Mouse (Mus musculus): Measurements from ENCODE around the gene Arhgap10. TPM values are rescaled to one million over a fixed set of nuclear protein-coding genes. Genes with fewer than 3 reads are reported as not detected.

Gene Arhgap10
- total RNA-seq, 2 experiments from 2014 or later = 0.84 to 3.9 TPM

- ATAC-seq (replicated peaks; ENCODE audit: low FRiP score, poor library complexity, severe bottlenecking) = no peak
Observed at GRCm38 (mm10) chr8:77261215-77261614, 256.5 kb downstream of the Arhgap10 start.

- no peak for ATAC-seq (replicated peaks; ENCODE audit: low FRiP score, poor library complexity, severe bottlenecking)
Observed at GRCm38 (mm10) chr8:77257085-77257451, 260.7 kb downstream of the Arhgap10 start.

- no peak for ATAC-seq (replicated peaks; ENCODE audit: low FRiP score, poor library complexity, severe bottlenecking)
Observed at GRCm38 (mm10) chr8:77256450-77257084, 261.2 kb downstream of the Arhgap10 start.

GRCm38 (mm10) chr8:77254466-77254865 is 263.3 kb downstream of the Arhgap10 start:
- ATAC-seq (replicated peaks; ENCODE audit: low FRiP score, poor library complexity, severe bottlenecking) = no peak

GRCm38 (mm10) chr8:77251134-77251533 is 266.6 kb downstream of the Arhgap10 start:
- ATAC-seq (replicated peaks; ENCODE audit: low FRiP score, poor library complexity, severe bottlenecking) = no peak

DNA sequence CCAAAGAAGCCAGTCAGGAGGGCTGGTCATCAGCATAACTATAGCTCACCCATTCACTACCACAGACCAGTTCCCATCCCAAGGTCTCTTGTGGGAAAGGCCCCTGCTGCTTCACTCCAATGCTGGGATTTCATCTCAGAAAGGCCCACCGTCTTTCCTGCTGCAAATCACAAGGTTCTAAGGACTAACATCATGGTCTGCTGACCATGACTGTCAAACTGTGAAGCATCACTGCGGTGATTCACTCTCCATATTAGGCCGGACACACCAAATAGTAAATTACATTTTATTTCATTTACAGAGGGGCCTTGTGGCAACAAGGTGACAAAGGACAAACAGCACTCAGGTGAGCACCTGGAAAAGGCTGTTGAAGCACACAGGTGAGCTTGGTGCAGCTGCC is 267.7 kb downstream of the Arhgap10 start:
- no peak for ATAC-seq (replicated peaks; ENCODE audit: low FRiP score, poor library complexity, severe bottlenecking)

DNA sequence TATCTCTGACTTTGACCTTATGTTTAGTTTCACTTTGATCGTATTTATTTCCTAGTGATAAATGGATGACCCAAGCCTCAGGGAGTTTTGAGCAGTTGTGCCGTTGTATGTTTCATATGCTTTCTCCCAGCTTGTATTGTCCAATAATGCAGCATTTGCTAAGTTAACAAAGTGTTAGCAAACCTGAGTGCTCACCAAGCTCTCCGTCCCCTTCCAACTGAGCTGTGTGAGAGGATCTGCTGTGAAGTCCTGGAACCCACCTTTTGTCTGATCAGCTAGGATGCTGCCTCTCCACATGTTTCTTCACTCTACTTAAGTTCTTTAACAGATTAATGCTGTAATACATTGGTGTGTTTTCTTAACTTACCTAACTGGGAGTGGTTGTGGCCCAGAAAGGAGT is 276.4 kb downstream of the Arhgap10 start:
- ATAC-seq (replicated peaks; ENCODE audit: low FRiP score, poor library complexity, severe bottlenecking) = no peak

DNA sequence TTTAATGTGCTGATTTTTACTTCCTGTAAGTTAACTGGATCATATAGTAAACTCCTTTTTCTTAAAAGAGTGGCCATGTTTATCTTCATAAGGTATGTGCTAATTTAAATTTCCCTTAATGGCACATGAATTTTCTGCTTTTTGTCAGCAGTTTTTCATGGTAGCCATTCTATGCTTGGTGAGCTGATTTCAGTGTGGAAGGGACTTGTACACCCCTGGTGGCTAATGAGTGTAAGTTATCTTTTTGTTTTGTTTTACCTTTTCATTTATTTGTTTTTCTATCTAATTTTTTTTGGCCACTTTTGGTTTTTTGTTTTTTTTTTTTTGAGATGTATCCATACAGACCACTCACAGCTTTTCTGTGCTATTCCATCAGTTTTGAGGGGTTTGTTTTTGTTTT is 278.3 kb downstream of the Arhgap10 start:
- ATAC-seq (replicated peaks; ENCODE audit: low FRiP score, poor library complexity, severe bottlenecking) = no peak

DNA sequence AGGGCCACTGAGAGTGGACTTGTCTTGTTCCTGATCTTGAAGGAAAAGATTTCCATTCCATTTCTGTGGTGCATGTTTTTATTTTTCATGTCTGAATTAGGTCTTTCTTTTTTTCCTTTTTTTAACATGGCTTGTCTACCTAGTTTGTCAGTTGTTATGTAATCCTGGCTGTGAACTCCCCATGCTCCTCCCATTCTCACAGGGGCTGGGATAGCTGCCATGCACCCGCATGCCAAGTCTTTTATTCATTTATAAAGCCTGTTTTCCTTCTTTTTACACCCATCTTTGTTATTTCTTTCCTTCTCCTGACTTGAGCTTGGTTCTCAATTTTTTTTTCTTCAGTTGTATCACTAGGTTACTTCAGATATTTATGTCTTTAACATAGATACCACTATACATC is 281.1 kb downstream of the Arhgap10 start:
- no peak for ATAC-seq (replicated peaks; ENCODE audit: low FRiP score, poor library complexity, severe bottlenecking)

- no peak for ATAC-seq (replicated peaks; ENCODE audit: low FRiP score, poor library complexity, severe bottlenecking)
Observed at GRCm38 (mm10) chr8:77232411-77232810, 285.3 kb downstream of the Arhgap10 start.

DNA sequence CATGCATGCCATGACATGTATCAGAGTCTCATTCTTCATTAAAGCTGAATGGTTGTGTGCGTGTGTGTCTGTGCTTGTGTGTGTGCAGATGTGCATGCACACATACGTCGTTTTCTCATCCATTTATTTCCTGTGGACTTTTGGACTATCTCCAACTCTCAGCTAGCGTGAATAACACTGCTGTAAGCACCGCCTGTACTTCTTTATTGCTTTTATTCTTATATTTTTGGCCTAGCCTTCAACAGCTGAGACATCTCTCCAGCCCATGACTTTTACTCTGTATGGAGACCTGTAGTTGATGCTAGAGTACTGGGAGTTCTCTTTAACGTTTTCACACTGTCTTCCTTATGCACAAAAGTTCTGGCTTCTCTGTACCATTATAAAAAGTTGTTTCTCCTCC is 285.9 kb downstream of the Arhgap10 start:
- no peak for ATAC-seq (replicated peaks; ENCODE audit: low FRiP score, poor library complexity, severe bottlenecking)

- no peak for ATAC-seq (replicated peaks; ENCODE audit: low FRiP score, poor library complexity, severe bottlenecking)
Observed at GRCm38 (mm10) chr8:77231211-77231610, 286.5 kb downstream of the Arhgap10 start.

DNA sequence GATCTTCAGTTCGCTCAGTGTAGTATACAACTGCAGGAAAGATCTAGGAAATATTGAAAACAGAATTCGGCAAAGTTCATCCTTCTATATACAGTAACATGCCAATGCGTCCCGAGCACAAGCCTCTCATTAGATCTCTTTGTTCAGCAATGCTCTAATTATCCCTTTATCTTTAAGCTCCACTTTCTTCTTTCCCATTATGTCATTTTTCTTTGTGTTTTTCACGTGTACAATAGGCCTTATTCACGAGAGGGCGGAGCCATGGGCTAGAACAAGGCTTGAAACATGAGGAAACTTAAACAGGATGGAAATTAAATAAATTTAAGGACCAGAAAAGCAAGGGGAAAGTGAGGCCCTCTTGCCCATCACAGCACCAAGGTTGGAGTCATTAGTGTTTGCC is 289.1 kb downstream of the Arhgap10 start:
- ATAC-seq (replicated peaks; ENCODE audit: low FRiP score, poor library complexity, severe bottlenecking) = no peak

DNA sequence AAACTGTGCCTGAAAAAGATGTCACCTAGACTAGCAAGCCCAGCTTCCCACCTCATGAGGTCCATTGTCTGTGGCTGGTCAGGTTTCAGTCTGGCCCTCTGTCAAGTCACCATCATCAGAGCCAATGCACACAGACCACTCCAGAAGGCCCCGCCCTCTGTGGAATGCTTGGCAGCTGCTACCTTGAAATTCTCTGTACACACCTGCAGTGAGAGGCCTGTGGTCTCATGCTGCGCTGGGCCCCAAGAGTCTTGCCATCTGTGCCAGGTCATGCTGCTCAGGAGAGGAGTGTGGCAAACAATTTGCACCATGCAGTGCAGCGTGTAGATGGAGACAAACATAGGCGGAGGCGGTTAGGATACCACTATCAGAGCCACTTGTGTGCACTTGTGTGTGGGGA is 290.0 kb downstream of the Arhgap10 start:
- ATAC-seq (replicated peaks; ENCODE audit: low FRiP score, poor library complexity, severe bottlenecking) = no peak

DNA sequence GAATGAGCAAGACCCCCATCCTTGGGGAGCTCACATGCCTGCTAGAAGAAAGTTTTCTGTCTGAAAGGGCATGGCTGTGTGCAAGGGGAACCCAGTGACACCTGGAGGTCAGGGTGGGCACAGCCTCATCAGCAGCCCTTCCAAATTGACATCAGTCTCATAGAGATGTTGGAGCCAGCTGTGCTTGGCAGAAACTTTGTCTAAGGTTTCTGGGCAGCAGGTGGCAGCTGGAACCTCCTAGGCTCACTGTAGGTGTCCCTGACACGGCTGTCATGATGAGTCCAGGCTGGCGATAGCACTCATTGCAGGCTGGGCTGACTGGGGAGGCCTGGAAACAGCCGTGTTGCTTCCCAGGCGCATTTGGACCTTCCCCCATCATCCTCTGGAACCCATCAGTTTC is 294.6 kb downstream of the Arhgap10 start:
- no peak for ATAC-seq (replicated peaks; ENCODE audit: low FRiP score, poor library complexity, severe bottlenecking)

DNA sequence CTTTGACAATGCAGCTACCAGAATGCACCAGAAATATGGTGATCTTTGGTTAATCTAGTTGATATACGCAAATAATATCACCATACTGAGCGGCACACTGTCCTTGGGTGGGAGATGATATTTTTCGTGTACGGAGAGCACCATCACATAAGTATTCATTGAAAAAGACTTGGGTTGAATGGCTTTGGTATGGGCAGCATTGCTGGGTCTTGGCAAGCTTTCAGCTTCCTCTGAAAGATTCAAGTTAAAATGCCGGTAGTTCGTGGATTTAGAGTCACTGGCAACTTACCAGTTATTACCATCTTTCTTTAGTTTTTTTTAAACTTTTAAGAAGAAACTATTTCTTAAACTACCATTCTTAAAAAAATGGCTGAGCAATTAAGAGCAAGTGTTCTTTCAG is 302.6 kb downstream of the Arhgap10 start:
- ATAC-seq (replicated peaks; ENCODE audit: low FRiP score, poor library complexity, severe bottlenecking) = no peak

DNA sequence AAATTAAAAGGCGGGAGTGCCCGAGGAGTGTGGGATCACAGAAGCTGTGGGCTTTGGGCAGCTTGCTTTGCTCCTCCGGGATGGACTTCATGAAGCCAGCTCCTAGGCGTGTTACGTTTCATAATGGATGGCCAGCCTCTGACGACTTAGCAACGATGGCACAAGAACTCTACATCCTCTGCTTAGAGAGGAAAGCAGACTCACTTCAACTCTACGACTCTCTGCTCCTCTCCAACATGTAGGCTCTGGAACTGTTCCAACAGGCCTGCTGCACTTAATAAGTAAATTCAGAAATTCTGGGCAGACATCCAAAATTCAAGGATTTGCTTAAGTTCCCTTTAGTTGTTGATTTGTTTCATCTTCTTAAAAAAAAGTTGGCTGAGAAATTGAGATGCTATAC is 303.1 kb downstream of the Arhgap10 start:
- no peak for ATAC-seq (replicated peaks; ENCODE audit: low FRiP score, poor library complexity, severe bottlenecking)

- no peak for ATAC-seq (replicated peaks; ENCODE audit: low FRiP score, poor library complexity, severe bottlenecking)
Observed at GRCm38 (mm10) chr8:77213893-77214464, 303.8 kb downstream of the Arhgap10 start.

GRCm38 (mm10) chr8:77209297-77209696 is 308.5 kb downstream of the Arhgap10 start:
- no peak for ATAC-seq (replicated peaks; ENCODE audit: low FRiP score, poor library complexity, severe bottlenecking)

Measured in erythroid progenitor cell, adult 5-6 weeks (primary cell).